Mouse (Mus musculus): ENCODE data around the gene Fbxw21.

GRCm38 (mm10) chr9:109119571-109119970, 42.3 kb downstream of the Fbxw21 start:
- TF ChIP-seq CTCF (IDR thresholded peaks at IDR 0.05; ENCODE audit: low read depth, low read length) = no peak
- TF ChIP-seq POLR2A (IDR thresholded peaks at IDR 0.05; ENCODE audit: extremely low read depth, insufficient read depth, low read length) = no peak
